Mouse (Mus musculus): Measurements from ENCODE around the gene Casp7.
A peak's percentile ranks its signal among the peaks of the same experiment; 100 is the strongest.

DNA sequence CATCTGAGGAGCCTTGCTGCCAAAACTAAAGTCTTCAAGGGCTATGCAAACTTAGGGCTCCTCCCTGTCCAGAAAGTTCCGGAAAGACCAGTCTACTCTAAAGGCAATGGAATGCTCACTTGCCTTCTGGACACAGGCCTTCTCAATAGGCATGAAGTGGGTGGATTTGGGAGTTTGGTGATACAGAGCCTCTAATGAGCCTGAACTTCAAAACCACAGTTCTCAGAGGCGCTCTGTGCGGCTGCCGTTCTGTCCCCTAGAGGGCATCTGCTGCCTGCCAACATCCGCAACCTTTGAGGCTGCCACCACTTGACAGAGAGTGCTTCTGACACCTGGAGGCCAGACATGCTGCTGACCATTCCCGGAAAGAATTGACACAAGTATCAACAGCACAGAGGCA, 47.6 kb upstream of the Casp7 start:
- no peak for TF ChIP-seq POLR2A (IDR thresholded peaks at IDR 0.05; ENCODE audit: low read depth, low read length)
- TF ChIP-seq CTCF (IDR thresholded peaks at IDR 0.05; ENCODE audit: extremely low read depth, insufficient read depth, insufficient read length, insufficient replicate concordance) = 0 out of 2 replicates have a peak, but pooled peaks have one; percentile 14
